Mouse (Mus musculus): ENCODE measurements around the gene Oscp1. TPM values are rescaled to one million over a fixed set of nuclear protein-coding genes. Genes with fewer than 3 reads are reported as not detected.
A peak's percentile ranks its signal among the peaks of the same experiment; 100 is the strongest.

Gene Oscp1
- polyA plus RNA-seq, 1 experiment from 2014 or later = 13.3 TPM

DNA sequence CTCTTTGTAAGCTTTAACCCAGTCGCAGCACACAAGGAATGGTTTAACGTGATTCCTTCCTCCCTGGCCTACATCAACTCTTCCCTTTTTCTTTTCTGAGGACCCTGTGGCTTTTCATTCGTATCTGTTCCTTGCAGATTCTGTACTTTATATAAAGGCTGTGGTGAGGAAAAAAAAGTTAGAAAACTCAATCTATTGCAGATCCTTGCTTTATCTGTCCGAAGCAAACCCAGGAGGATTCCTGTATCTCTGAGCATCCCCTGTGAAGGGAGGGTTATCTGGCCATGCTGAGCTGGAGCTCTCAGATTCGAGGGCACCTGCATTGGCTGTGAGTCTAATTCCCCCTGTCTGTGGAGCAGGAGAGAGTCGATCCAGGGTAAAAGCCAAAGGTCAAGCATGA lies 10.5 kb downstream of the Oscp1 start:
- Histone ChIP-seq H3K4me3 (ENCODE audit: low read depth, low read length) (no peak overlapping the region), H3K4me1 (ENCODE audit: control insufficient read depth, insufficient read depth, low read length) (no peaks in the 10 kb centered on the region), H3K27ac (ENCODE audit: low read length) (no peak overlapping the region), H3K4me2 (replicated peaks; ENCODE audit: low read depth, low read length) (no peak overlapping the region), H3K9me3 (ENCODE audit: control insufficient read depth, low read depth, low read length) (no peaks in the 10 kb centered on the region), H3K36me3 (ENCODE audit: control insufficient read depth, insufficient read depth, low read length) (no peaks in the 10 kb centered on the region), H3K9ac (replicated peaks; ENCODE audit: low read depth, low read length) (no peak overlapping the region), H3K27me3 (ENCODE audit: control insufficient read depth, insufficient read depth, low read length) (no peaks in the 10 kb centered on the region)
- ATAC-seq (ENCODE audit: insufficient number of reproducible peaks, insufficient read depth, low FRiP score, low read depth) = no peak
- 87% methylated on average over 6 of the region's 6 CpGs for WGBS

DNA sequence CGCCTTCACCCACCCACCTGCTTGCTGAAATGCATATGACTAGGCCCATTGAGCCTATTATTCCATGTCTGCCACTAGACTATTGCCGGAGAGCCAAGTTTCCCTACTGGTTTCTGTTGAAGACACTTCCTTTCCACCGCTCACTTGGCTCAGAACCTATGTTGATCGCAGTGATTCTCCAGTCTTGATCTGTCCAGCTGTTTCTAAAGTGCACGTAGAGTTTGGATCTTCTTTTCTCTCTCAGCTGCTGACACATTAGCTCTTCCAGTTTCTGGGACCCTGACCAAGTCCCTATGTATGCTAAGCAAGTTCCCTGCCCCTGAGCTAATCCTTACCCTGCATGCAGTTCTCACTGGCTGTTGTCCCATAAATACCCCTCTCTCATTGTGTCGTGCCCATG lies 19.5 kb downstream of the Oscp1 start:
- no peak overlapping the region for H3K4me3 ChIP-seq (ENCODE audit: low read depth, low read length)
- no peaks in the 10 kb centered on the region for H3K36me3 ChIP-seq (ENCODE audit: control insufficient read depth, insufficient read depth, low read length)
- ATAC-seq (ENCODE audit: insufficient number of reproducible peaks, insufficient read depth, low FRiP score, low read depth) = no peak
- no peaks in the 10 kb centered on the region for H3K27me3 ChIP-seq (ENCODE audit: control insufficient read depth, insufficient read depth, low read length)
- no peaks in the 10 kb centered on the region for H3K4me1 ChIP-seq (ENCODE audit: control insufficient read depth, insufficient read depth, low read length)
- WGBS = 76% methylated on average over 6 of the region's 6 CpGs
- no peaks in the 10 kb centered on the region for H3K9me3 ChIP-seq (ENCODE audit: control insufficient read depth, low read depth, low read length)
- H3K9ac ChIP-seq (replicated peaks; ENCODE audit: low read depth, low read length) = no peak overlapping the region
- H3K4me2 ChIP-seq (replicated peaks; ENCODE audit: low read depth, low read length) = no peak overlapping the region
- H3K27ac ChIP-seq (ENCODE audit: low read length) = no peak overlapping the region

DNA sequence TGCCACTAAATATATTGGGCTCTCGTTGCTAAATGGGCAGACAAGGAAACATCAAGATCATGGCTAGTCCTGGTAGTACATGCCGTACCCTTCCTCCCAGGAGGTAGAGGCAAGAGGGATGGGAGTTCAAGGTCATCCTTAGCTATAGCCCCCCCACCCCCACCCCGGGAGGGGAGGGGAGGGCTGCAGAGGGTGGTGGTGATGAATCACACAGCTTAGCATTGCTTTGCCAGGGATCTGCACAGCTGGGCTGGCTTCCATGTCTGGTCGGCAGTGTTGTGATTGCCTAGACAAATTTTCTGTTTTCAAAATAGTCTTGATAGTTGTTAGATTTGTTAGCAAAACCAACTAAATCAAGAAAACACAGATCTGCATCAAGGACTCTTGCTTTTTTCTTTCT lies 20.9 kb downstream of the Oscp1 start:
- no peaks in the 10 kb centered on the region for H3K27me3 ChIP-seq (ENCODE audit: control insufficient read depth, insufficient read depth, low read length)
- no peak overlapping the region for H3K9ac ChIP-seq (replicated peaks; ENCODE audit: low read depth, low read length)
- no peaks in the 10 kb centered on the region for H3K36me3 ChIP-seq (ENCODE audit: control insufficient read depth, insufficient read depth, low read length)
- H3K4me3 ChIP-seq (ENCODE audit: low read depth, low read length) = no peak overlapping the region
- H3K9me3 ChIP-seq (ENCODE audit: control insufficient read depth, low read depth, low read length) = no peaks in the 10 kb centered on the region
- WGBS = 73% methylated on average over 4 of the region's 4 CpGs
- H3K4me1 ChIP-seq (ENCODE audit: control insufficient read depth, insufficient read depth, low read length) = no peaks in the 10 kb centered on the region
- ATAC-seq (ENCODE audit: insufficient number of reproducible peaks, insufficient read depth, low FRiP score, low read depth) = no peak
- H3K27ac ChIP-seq (ENCODE audit: low read length) = no peak overlapping the region
- no peak overlapping the region for H3K4me2 ChIP-seq (replicated peaks; ENCODE audit: low read depth, low read length)

DNA sequence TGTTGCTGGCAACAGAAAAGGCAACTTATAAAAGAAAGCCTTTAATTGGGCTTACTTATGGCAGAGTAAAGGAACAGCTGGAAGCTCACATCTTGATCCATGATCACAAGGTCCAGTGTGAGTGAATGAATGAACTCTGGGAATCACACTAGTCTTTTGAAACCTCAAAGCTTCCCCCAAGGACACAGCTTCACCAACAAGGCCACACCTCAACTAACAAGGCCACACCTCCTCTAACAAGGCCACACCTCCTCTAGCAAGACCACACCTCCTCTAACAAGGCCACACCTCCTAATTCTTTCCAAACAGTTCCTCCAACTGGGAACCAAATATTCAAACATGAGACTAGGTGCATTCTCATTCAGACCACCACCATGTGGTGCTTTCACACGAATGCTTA lies 23.2 kb downstream of the Oscp1 start:
- no peak for ATAC-seq (ENCODE audit: insufficient number of reproducible peaks, insufficient read depth, low FRiP score, low read depth)
- no peaks in the 10 kb centered on the region for H3K4me1 ChIP-seq (ENCODE audit: control insufficient read depth, insufficient read depth, low read length)
- 94% methylated on average over 1 of the region's 1 CpGs for WGBS
- H3K27me3 ChIP-seq (ENCODE audit: control insufficient read depth, insufficient read depth, low read length) = no peaks in the 10 kb centered on the region
- no peak overlapping the region for H3K4me2 ChIP-seq (replicated peaks; ENCODE audit: low read depth, low read length)
- H3K4me3 ChIP-seq (ENCODE audit: low read depth, low read length) = no peak overlapping the region
- no peak overlapping the region for H3K9ac ChIP-seq (replicated peaks; ENCODE audit: low read depth, low read length)
- no peaks in the 10 kb centered on the region for H3K9me3 ChIP-seq (ENCODE audit: control insufficient read depth, low read depth, low read length)
- no peak overlapping the region for H3K27ac ChIP-seq (ENCODE audit: low read length)
- no peaks in the 10 kb centered on the region for H3K36me3 ChIP-seq (ENCODE audit: control insufficient read depth, insufficient read depth, low read length)

DNA sequence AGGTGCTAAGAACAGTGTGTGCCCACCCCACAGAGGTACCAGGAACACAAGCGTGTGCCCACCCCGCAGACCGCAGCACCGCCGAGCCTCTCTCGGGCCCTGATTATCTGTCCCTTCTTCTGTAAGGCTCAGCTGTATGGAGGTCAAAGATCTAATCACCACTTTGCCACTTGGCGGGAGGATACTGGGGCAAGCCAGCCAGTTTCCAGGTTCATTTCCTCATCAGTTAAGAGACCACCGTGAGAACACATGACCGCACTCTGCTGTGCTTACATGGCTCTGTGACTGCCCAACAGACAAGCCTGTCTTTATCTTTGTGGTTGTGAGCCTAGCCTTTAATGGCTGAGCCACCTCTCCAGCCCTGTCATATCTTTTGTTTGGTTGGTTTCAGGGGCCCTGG lies 24.7 kb downstream of the Oscp1 start:
- Histone ChIP-seq H3K27me3 (ENCODE audit: control insufficient read depth, insufficient read depth, low read length) (no peaks in the 10 kb centered on the region), H3K4me1 (ENCODE audit: control insufficient read depth, insufficient read depth, low read length) (no peaks in the 10 kb centered on the region), H3K4me2 (replicated peaks; ENCODE audit: low read depth, low read length) (no peak overlapping the region), H3K36me3 (ENCODE audit: control insufficient read depth, insufficient read depth, low read length) (no peaks in the 10 kb centered on the region), H3K9ac (replicated peaks; ENCODE audit: low read depth, low read length) (no peak overlapping the region), H3K4me3 (ENCODE audit: low read depth, low read length) (no peak overlapping the region), H3K27ac (ENCODE audit: low read length) (no peak overlapping the region), H3K9me3 (ENCODE audit: control insufficient read depth, low read depth, low read length) (no peaks in the 10 kb centered on the region)
- WGBS = 90% methylated on average over 9 of the region's 9 CpGs
- ATAC-seq (ENCODE audit: insufficient number of reproducible peaks, insufficient read depth, low FRiP score, low read depth) = no peak

GRCm38 (mm10) chr4:126084382-126084781 lies 26.0 kb downstream of the Oscp1 start:
- Histone ChIP-seq H3K36me3 (ENCODE audit: control insufficient read depth, insufficient read depth, low read length) (no peaks in the 10 kb centered on the region), H3K9me3 (ENCODE audit: control insufficient read depth, low read depth, low read length) (no peaks in the 10 kb centered on the region), H3K4me2 (replicated peaks; ENCODE audit: low read depth, low read length) (no peak overlapping the region), H3K4me1 (ENCODE audit: control insufficient read depth, insufficient read depth, low read length) (no peaks in the 10 kb centered on the region), H3K27me3 (ENCODE audit: control insufficient read depth, insufficient read depth, low read length) (no peaks in the 10 kb centered on the region), H3K4me3 (ENCODE audit: low read depth, low read length) (no peak overlapping the region), H3K9ac (replicated peaks; ENCODE audit: low read depth, low read length) (no peak overlapping the region), H3K27ac (ENCODE audit: low read length) (no peak overlapping the region)
- WGBS = 69% methylated on average over 8 of the region's 8 CpGs
- no peak for ATAC-seq (ENCODE audit: insufficient number of reproducible peaks, insufficient read depth, low FRiP score, low read depth)

DNA sequence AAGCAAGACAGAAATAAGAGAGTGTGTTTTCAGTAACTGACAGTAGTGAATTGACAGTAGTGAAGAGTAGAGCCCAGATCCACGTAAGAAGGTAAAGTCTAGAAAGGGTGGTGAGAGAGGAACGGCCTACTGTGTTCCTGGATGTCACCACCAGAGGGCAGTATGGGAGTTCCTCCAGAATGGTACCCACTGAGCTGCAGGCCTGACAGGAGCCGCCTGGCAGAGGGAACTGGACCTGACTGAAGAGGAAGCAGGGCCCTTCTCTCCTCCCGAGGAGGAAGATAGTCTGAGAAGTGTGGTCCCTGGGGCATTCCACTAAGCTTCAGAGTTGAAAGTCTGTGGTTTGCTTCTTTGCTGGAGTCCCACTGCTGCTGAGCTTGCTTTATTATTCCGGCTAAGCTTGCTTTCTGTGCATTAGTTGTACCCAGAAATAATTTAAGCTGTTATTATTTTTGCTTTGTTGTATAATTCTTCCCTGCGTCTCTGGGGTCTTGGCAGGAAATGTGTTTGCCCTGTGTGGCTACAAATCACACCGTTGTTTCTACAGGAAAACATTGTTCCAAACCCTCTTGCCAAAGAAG lies 27.7 kb downstream of the Oscp1 start:
- H3K9ac ChIP-seq (replicated peaks; ENCODE audit: low read depth, low read length) = no peak overlapping the region
- 32% methylated on average over 7 of the region's 7 CpGs for WGBS
- H3K4me1 ChIP-seq (ENCODE audit: control insufficient read depth, insufficient read depth, low read length) = no peaks in the 10 kb centered on the region
- ATAC-seq (ENCODE audit: insufficient number of reproducible peaks, insufficient read depth, low FRiP score, low read depth) = peak; percentile 80; the same call in 1 of the 2 replicates
- H3K4me3 ChIP-seq (ENCODE audit: low read depth, low read length) = no peak overlapping the region
- no peaks in the 10 kb centered on the region for H3K27me3 ChIP-seq (ENCODE audit: control insufficient read depth, insufficient read depth, low read length)
- no peaks in the 10 kb centered on the region for H3K36me3 ChIP-seq (ENCODE audit: control insufficient read depth, insufficient read depth, low read length)
- H3K9me3 ChIP-seq (ENCODE audit: control insufficient read depth, low read depth, low read length) = no peaks in the 10 kb centered on the region
- no peak overlapping the region for H3K4me2 ChIP-seq (replicated peaks; ENCODE audit: low read depth, low read length)
- H3K27ac ChIP-seq (ENCODE audit: low read length) = no peak overlapping the region

GRCm38 (mm10) chr4:126090101-126090847 lies 31.9 kb downstream of the Oscp1 start:
- no peaks in the 10 kb centered on the region for H3K27me3 ChIP-seq (ENCODE audit: control insufficient read depth, insufficient read depth, low read length)
- H3K4me3 ChIP-seq (ENCODE audit: low read depth, low read length) = no peak overlapping the region
- H3K4me2 ChIP-seq (replicated peaks; ENCODE audit: low read depth, low read length) = no peak overlapping the region
- H3K4me1 ChIP-seq (ENCODE audit: control insufficient read depth, insufficient read depth, low read length) = no peaks in the 10 kb centered on the region
- WGBS = 64% methylated on average over 7 of the region's 7 CpGs
- no peak for ATAC-seq (ENCODE audit: insufficient number of reproducible peaks, insufficient read depth, low FRiP score, low read depth)
- H3K9me3 ChIP-seq (ENCODE audit: control insufficient read depth, low read depth, low read length) = no peaks in the 10 kb centered on the region
- H3K9ac ChIP-seq (replicated peaks; ENCODE audit: low read depth, low read length) = no peak overlapping the region
- no peak overlapping the region for H3K27ac ChIP-seq (ENCODE audit: low read length)
- no peaks in the 10 kb centered on the region for H3K36me3 ChIP-seq (ENCODE audit: control insufficient read depth, insufficient read depth, low read length)

- Histone ChIP-seq H3K4me2 (replicated peaks; ENCODE audit: low read depth, low read length) (no peak overlapping the region), H3K9ac (replicated peaks; ENCODE audit: low read depth, low read length) (no peak overlapping the region), H3K27me3 (ENCODE audit: control insufficient read depth, insufficient read depth, low read length) (no peaks in the 10 kb centered on the region), H3K4me3 (ENCODE audit: low read depth, low read length) (no peak overlapping the region), H3K27ac (ENCODE audit: low read length) (no peak overlapping the region), H3K36me3 (ENCODE audit: control insufficient read depth, insufficient read depth, low read length) (no peaks in the 10 kb centered on the region), H3K4me1 (ENCODE audit: control insufficient read depth, insufficient read depth, low read length) (no peaks in the 10 kb centered on the region), H3K9me3 (ENCODE audit: control insufficient read depth, low read depth, low read length) (no peaks in the 10 kb centered on the region)
- no peak for ATAC-seq (ENCODE audit: insufficient number of reproducible peaks, insufficient read depth, low FRiP score, low read depth)
- 65% methylated on average over 4 of the region's 4 CpGs for WGBS
Observed at GRCm38 (mm10) chr4:126090848-126091124, 32.4 kb downstream of the Oscp1 start.

Measured in stomach, embryonic 14.5 days (tissue).